Mouse (Mus musculus): ENCODE results near the gene Gm21119.

The Gm21119 gene

DNA sequence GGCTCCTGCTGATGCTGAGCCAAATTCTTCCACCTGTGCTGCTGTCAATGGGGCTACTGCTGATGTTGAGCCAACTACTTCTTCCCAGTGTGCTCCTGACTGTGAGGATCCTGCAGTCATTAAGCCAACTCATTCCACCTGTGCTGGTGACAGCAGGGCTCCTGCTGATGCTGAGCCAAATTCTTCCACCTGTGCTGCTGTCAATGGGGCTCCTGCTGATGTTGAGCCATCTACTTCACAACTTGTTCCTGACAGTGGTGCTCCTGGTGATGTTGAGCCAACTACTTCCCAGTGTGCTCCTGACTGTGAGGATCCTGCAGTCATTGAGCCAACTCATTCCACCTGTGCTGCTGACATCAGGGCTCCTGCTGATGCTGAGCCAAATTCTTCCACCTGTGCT is 63.7 kb downstream of the Gm21119 start:
- peak in 1 of 2 experiments; percentile 1 for DNase-seq

All from thymus, adult 18-20 months (tissue).